Mouse (Mus musculus): ENCODE data around the gene Ube2c. TPM values are rescaled to one million over a fixed set of nuclear protein-coding genes. Genes with fewer than 3 reads are reported as not detected.

The Ube2c gene
- total and polyA plus RNA-seq, 2 experiments from 2014 or later, result 61.2 to 70.6 TPM

GRCm38 (mm10) chr2:164760059-164760833 lies 9.5 kb upstream of the Ube2c start:
- H3K4me2 ChIP-seq (ENCODE audit: low read depth, low read length), result no peak overlapping the region
- WGBS, result 87% methylated on average over 4 of the region's 4 CpGs

GRCm38 (mm10) chr2:164761502-164761901 lies 8.2 kb upstream of the Ube2c start:
- ATAC-seq (peak; percentile 53; the same call in 1 of the 2 replicates), DNase-seq (ENCODE audit: low spot score) (peak; percentile 51)
- TF ChIP-seq CTCF (IDR thresholded peaks at IDR 0.05; ENCODE audit: low read depth), result no peak
- 79% methylated on average over 2 of the region's 2 CpGs for WGBS
- Histone ChIP-seq H3K36me3 (ENCODE audit: insufficient read depth, low read length) (peaks cover 61% of the 10 kb centered on the region), H3K27me3 (ENCODE audit: insufficient read depth, low read length) (no peaks in the 10 kb centered on the region), H3K4me2 (ENCODE audit: low read depth, low read length) (no peak overlapping the region), H3K4me1 (ENCODE audit: insufficient read depth, low read length) (no peaks in the 10 kb centered on the region), H3K27ac (peak overlapping the region; percentile 51), H3K4me3 (ENCODE audit: low read length) (no peak overlapping the region), H3K9me3 (ENCODE audit: low read length) (no peaks in the 10 kb centered on the region), H3K9ac (replicated peaks; ENCODE audit: low read length) (no peak overlapping the region)

More at GRCm38 (mm10) chr2:164760059-164760833, 9.5 kb upstream of the Ube2c start:
- ATAC-seq, result no peak
- Histone ChIP-seq H3K36me3 (ENCODE audit: insufficient read depth, low read length) (peaks cover 61% of the 10 kb centered on the region), H3K9ac (replicated peaks; ENCODE audit: low read length) (no peak overlapping the region), H3K27ac (peak overlapping the region; percentile 51; the same call in 1 of the 2 replicates), H3K4me1 (ENCODE audit: insufficient read depth, low read length) (no peaks in the 10 kb centered on the region), H3K4me3 (ENCODE audit: low read length) (no peak overlapping the region), H3K9me3 (ENCODE audit: low read length) (no peaks in the 10 kb centered on the region), H3K27me3 (ENCODE audit: insufficient read depth, low read length) (no peaks in the 10 kb centered on the region)
- DNase-seq (ENCODE audit: low spot score), result no peak
- TF ChIP-seq CTCF (IDR thresholded peaks at IDR 0.05; ENCODE audit: low read depth), result no peak

GRCm38 (mm10) chr2:164761971-164762370 lies 7.7 kb upstream of the Ube2c start:
- WGBS, result 94% methylated on average over 4 of the region's 4 CpGs
- peaks cover 63% of the 10 kb centered on the region for H3K36me3 ChIP-seq (ENCODE audit: insufficient read depth, low read length)
- H3K4me3 ChIP-seq (ENCODE audit: low read length), result no peak overlapping the region

GRCm38 (mm10) chr2:164762593-164762992 lies 7.1 kb upstream of the Ube2c start:
- ATAC-seq (no peak), DNase-seq (ENCODE audit: low spot score) (no peak)
- Histone ChIP-seq H3K27ac (no peak overlapping the region), H3K9ac (replicated peaks; ENCODE audit: low read length) (no peak overlapping the region), H3K4me2 (ENCODE audit: low read depth, low read length) (no peak overlapping the region), H3K27me3 (ENCODE audit: insufficient read depth, low read length) (no peaks in the 10 kb centered on the region), H3K4me3 (ENCODE audit: low read length) (no peak overlapping the region), H3K36me3 (ENCODE audit: insufficient read depth, low read length) (peaks cover 62% of the 10 kb centered on the region), H3K9me3 (ENCODE audit: low read length) (no peaks in the 10 kb centered on the region), H3K4me1 (ENCODE audit: insufficient read depth, low read length) (no peaks in the 10 kb centered on the region)
- WGBS, result 82% methylated on average over 7 of the region's 7 CpGs
- no peak for TF ChIP-seq CTCF (IDR thresholded peaks at IDR 0.05; ENCODE audit: low read depth)

More at GRCm38 (mm10) chr2:164761971-164762370, 7.7 kb upstream of the Ube2c start:
- no peak overlapping the region; the same call in 1 of the 2 replicates for H3K27ac ChIP-seq
- ATAC-seq (no peak), DNase-seq (ENCODE audit: low spot score) (no peak)
- no peaks in the 10 kb centered on the region for H3K27me3 ChIP-seq (ENCODE audit: insufficient read depth, low read length)
- no peak overlapping the region for H3K4me2 ChIP-seq (ENCODE audit: low read depth, low read length)
- H3K9ac ChIP-seq (replicated peaks; ENCODE audit: low read length), result no peak overlapping the region
- no peak for TF ChIP-seq CTCF (IDR thresholded peaks at IDR 0.05; ENCODE audit: low read depth)
- no peaks in the 10 kb centered on the region for H3K4me1 ChIP-seq (ENCODE audit: insufficient read depth, low read length)
- no peaks in the 10 kb centered on the region for H3K9me3 ChIP-seq (ENCODE audit: low read length)

- no peaks in the 10 kb centered on the region for H3K9me3 ChIP-seq (ENCODE audit: low read length)
- WGBS, result 70% methylated on average over 3 of the region's 3 CpGs
- H3K4me1 ChIP-seq (ENCODE audit: insufficient read depth, low read length), result peaks cover 9% of the 10 kb centered on the region
- peaks cover 47% of the 10 kb centered on the region; the same call in 1 of the 2 replicates for H3K36me3 ChIP-seq (ENCODE audit: insufficient read depth, low read length)
- ATAC-seq (no peak), DNase-seq (ENCODE audit: low spot score) (no peak)
- H3K27me3 ChIP-seq (ENCODE audit: insufficient read depth, low read length), result no peaks in the 10 kb centered on the region
- no peak overlapping the region for H3K4me2 ChIP-seq (ENCODE audit: low read depth, low read length)
- no peak overlapping the region for H3K4me3 ChIP-seq (ENCODE audit: low read length)
- TF ChIP-seq CTCF (IDR thresholded peaks at IDR 0.05; ENCODE audit: low read depth), result no peak
- H3K9ac ChIP-seq (replicated peaks; ENCODE audit: low read length), result no peak overlapping the region
- H3K27ac ChIP-seq, result no peak overlapping the region
Observed at GRCm38 (mm10) chr2:164765841-164766240, 3.9 kb upstream of the Ube2c start.

GRCm38 (mm10) chr2:164767812-164768540 lies 1.7 kb upstream of the Ube2c start:
- Histone ChIP-seq H3K27me3 (ENCODE audit: insufficient read depth, low read length) (no peaks in the 10 kb centered on the region), H3K9ac (replicated peaks; ENCODE audit: low read length) (no peak overlapping the region), H3K4me2 (ENCODE audit: low read depth, low read length) (no peak overlapping the region), H3K9me3 (ENCODE audit: low read length) (no peaks in the 10 kb centered on the region), H3K4me1 (ENCODE audit: insufficient read depth, low read length) (peaks cover 9% of the 10 kb centered on the region), H3K4me3 (ENCODE audit: low read length) (no peak overlapping the region), H3K36me3 (ENCODE audit: insufficient read depth, low read length) (peaks cover 33% of the 10 kb centered on the region; the same call in 1 of the 2 replicates), H3K27ac (peak overlapping the region; percentile 36; the same call in 1 of the 2 replicates)
- TF ChIP-seq CTCF (IDR thresholded peaks at IDR 0.05; ENCODE audit: low read depth), result no peak
- ATAC-seq, result no peak
- DNase-seq (ENCODE audit: low spot score), result no peak
- whole genome bisulfite sequencing, result 86% methylated on average over 15 of the region's 15 CpGs

All from hindbrain, postnatal 0 days (tissue).